Mouse (Mus musculus): ENCODE results near the gene Lpcat2b.

- TF ChIP-seq GATA1 (IDR thresholded peaks at IDR 0.05; ENCODE audit: borderline replicate concordance, low read length), result no peak
- TF ChIP-seq FLI1 (IDR thresholded peaks at IDR 0.05; ENCODE audit: low read length), result no peak
Measured at GRCm38 (mm10) chr5:107389373-107389772, 42.0 kb upstream of the Lpcat2b start.

Measured in megakaryocyte, embryonic 14.5 days (primary cell).